Mouse (Mus musculus) cerebellum, postnatal 25 days (tissue): ENCODE results near the gene Gm14180.
"Not testable (repeated sequence)": the region's sequence is repeated elsewhere in the genome, so short reads cannot be mapped to it uniquely, and the experiment has no call there.

ENCODE experiments used
- DNase-seq, 2 experiments: peaks; one replicate each; pipeline ENCODE4 v3.0.0; 2021; ENCODE audit warnings: mixed read lengths in 2 of 2

Gene Gm14180

DNA sequence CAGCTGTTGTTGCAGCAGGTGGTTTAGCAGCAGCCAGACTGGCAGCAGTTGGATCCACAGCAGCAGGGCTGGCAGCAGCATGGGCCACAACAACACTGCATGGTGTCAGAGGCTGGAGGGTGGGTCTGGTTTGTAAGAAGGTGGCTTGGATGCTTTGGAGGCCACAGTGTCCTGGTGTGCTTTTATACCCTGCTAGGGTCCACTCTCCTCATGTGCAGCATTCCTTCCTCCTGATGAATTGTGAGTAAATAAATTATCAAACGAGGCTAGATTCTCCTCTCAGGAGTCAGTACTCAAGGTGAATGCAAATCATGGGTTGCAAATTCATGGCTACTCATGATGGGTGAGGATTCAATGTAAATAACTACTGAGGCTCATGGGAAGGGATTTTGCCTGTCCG, at the start of gene Gm14180:
Gene Gm14180 (minus strand): TSS at position 101 of the 400 bp plus-strand sequence.
- no peak for DNase-seq

DNA sequence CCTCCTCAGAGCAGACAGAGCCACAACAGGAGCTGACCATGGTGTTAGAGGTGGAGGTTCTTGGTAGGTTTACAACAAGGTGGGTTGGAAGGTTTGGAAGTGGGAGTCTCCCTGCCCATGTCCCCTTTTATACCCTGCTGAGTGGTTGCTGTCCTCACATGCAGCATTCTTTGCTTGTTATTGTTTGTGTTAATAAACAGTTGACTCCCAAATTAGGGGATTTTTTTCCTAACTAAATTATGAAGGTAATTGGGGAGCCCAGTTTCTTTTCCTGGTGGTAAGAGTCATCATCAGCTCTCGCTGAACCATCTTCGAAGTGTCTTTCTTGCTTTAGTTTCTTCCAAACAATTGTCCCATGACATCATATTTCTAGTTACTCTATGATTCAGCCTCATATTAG, 46.5 kb upstream of the Gm14180 start, which contains the start of gene Krtap4-8:
Gene Krtap4-8 (minus strand): TSS at position 101 of the 400 bp plus-strand sequence.
- DNase-seq: no peak

- DNase-seq: no peak
These were observed 44.3 kb upstream of the Gm14180 start for GRCm38 (mm10) chr11:99778401-99778800.

DNA sequence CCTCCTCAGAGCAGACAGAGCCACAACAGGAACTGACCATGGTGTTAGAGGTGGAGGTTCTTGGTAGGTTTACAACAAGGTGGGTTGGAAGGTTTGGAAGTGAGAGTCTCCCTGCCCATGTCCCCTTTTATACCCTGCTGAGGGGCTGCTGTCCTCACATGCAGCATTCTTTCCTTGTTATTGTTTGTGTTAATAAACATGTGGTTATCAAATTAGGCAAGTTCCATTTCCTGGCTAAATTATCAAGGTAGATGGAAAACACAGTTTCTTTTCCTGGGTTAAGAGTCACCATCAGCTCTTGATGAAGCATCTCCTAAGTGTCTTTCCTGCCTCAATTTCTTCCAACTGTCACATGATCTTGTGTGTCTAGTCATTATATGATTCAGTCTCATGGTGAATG, 38.7 kb upstream of the Gm14180 start, which contains the start of gene Gm11595:
Gene Gm11595 (minus strand): TSS at position 101 of the 400 bp plus-strand sequence.
- not testable (repeated sequence) for DNase-seq

DNA sequence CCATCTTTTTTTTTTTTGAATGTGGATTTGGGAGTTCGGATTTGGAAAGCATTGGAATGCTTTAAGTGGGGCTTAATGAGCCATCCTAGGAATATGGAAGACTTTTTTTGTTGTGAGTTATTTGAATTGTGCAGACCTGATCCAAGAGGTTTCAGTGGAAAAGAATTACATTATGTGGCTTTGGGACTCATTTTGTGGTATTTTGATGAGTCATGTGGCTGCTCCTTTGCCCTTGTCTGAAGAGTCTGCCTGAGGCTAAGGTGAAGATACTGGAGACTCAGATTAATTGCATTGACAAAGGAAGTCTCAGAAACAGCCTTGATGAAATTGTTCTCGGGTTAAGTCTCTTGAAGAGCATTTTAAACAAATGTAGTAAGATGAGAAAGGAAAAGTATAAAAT, 34.3 kb upstream of the Gm14180 start:
- DNase-seq: no peak

DNA sequence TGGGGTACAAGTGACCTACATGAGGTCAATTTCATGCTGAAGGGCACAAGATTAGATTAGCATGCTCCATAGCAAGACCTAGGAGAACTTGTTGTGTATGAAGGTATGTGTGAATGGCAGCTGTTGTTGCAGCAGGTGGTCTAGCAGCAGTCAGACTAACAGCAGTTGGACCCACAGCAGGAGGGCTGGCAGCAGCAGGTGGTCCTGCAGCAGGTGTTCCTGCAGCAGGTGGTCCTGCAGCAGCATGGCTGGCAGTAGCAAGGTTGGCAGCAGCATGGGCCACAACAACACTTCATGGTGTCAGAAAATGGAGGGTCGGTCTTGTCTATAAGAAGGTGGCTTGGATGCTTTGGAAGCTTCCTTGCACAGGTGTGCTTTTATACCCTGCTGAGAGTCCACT, 24.8 kb upstream of the Gm14180 start:
- DNase-seq: no peak

- DNase-seq: no peak
These were observed 9.9 kb upstream of the Gm14180 start for GRCm38 (mm10) chr11:99743985-99744384.

GRCm38 (mm10) chr11:99724061-99724460, 10.0 kb downstream of the Gm14180 start:
- peak; percentile 20 to 39 for DNase-seq

GRCm38 (mm10) chr11:99718759-99719158, 15.3 kb downstream of the Gm14180 start:
- no peak for DNase-seq

DNA sequence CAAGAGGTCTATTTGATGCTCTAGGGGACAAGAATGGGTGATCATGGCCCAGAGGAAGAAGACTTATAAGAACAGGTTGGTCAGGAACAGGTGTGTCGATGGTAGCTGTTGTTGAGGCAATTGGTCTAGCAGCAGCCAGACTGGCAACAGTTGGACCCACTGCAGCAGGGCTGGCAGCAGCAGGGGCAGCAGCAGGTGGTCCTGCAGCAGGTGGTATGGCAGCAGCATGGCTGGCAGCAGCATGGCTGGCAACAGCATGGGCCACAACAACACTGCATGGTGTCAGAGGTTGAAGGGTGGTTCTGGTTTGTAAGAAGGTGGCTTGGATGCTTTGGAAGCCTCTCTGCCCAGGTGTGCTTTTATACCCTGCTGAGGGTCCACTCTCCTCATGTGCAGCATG, 43.6 kb downstream of the Gm14180 start, which contains the start of gene Gm14190:
Gene Gm14190 (minus strand): TSS at position 278 of the 400 bp plus-strand sequence.
- no peak for DNase-seq

DNA sequence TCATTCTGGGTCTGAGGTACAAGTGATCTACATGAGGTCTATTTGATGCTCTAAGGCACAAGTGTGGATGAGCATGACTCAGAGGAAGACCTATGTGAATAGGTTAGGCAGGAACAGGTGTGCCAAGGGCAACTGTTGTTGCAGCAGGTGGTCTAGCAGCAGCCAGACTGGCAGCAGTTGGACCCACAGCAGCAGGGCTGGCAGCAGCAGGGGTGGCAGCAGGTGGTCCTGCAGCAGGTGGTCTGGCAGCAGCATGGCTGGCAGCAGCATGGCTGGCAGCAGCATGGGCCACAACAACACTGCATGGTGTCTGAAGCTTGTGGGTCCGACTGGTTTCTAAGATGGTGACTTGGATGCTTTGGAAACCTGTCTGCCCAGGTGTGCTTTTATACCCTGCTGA, 48.9 kb downstream of the Gm14180 start:
- DNase-seq: not testable (repeated sequence)
